Comparison of ENCODE assay signal across 9 mouse cellular contexts in the genomic region with DNA sequence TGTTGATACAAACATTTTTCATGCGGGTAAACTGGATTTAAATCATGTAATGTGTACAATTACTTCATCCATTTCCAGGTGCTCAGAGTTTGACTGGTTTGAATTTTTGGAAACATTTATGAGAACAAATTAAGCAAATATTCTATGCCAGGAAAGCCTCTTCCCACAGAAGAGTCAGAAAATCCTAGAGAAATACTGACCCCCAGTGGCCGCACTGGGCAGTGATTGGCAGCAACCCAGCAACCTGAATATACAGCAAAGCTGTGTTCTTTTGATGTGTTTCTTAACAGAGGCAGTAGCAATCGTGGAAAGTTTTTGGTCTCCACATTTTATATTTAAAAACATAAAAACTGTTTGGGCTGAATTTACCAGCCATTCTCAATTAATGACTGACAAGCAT.
DNase-seq lines count a peak whose midpoint lies in the region; TF ChIP-seq lines count a peak whose summit lies in the region.
"Had no signal": no experiment of that assay in that cellular context is flagged by ENCODE, and none has a peak within 500 bp of the region (broad histone marks: within the 10 kb centered on the region; RNA-seq: fewer than 3 reads in every experiment).

No protein-coding gene starts in this region.

- H3K4me1 ChIP-seq in heart, adult 2 months (ENCODE audit: control insufficient read depth, insufficient read depth, low read length) = no peaks in the 10 kb centered on the region
- no peaks in the 10 kb centered on the region for H3K4me1 ChIP-seq in heart, embryonic 10.5 days
- H3K4me1 ChIP-seq: stomach, embryonic 15.5 days had no signal

- H3K79me2 ChIP-seq in heart, adult 2 months (replicated peaks; ENCODE audit: control insufficient read depth, insufficient read depth, low read length) = no peaks in the 10 kb centered on the region

- peak; percentile 80; the same call in 1 of the 2 replicates for TF ChIP-seq EP300 in heart, adult 2 months (IDR thresholded peaks at IDR 0.05; ENCODE audit: insufficient read depth, low read depth, low read length)

- intact Hi-C loops in heart, adult 2 months (cut with DNase I) = loop anchor here (1.0 to 2.0 kb wide), 3 partner anchors 195 to 399 kb away; no protein-coding TSS in a partner anchor
- intact Hi-C loops in heart, postnatal 10 days (cut with DNase I) = loop anchor here (1.0 to 10.0 kb wide), 6 partner anchors 195 to 651 kb away; no protein-coding TSS in a partner anchor

- no peaks in the 10 kb centered on the region for H3K9me3 ChIP-seq in heart, embryonic 10.5 days
- H3K9me3 ChIP-seq: stomach, embryonic 15.5 days had no signal

- peak; percentile 93 for TF ChIP-seq CTCF in heart, adult 2 months (IDR thresholded peaks at IDR 0.05)

- H3K36me3 ChIP-seq in heart, adult 2 months (ENCODE audit: control insufficient read depth, insufficient read depth, low read length) = no peaks in the 10 kb centered on the region
- no peaks in the 10 kb centered on the region for H3K36me3 ChIP-seq in heart, embryonic 10.5 days
- H3K36me3 ChIP-seq: stomach, embryonic 15.5 days had no signal

- H3K27me3 ChIP-seq in heart, adult 2 months (ENCODE audit: control insufficient read depth, insufficient read depth, low read length) = no peaks in the 10 kb centered on the region
- H3K27me3 ChIP-seq in heart, embryonic 10.5 days (ENCODE audit: insufficient read depth, poor library complexity, severe bottlenecking) = no peaks in the 10 kb centered on the region
- H3K27me3 ChIP-seq: stomach, embryonic 15.5 days had no signal

- no peak overlapping the region for H3K4me3 ChIP-seq in heart, adult 2 months
- H3K4me3 ChIP-seq in heart, embryonic 10.5 days = no peak overlapping the region
- H3K4me3 ChIP-seq: stomach, embryonic 15.5 days had no signal

- H3K9ac ChIP-seq in heart, adult 2 months (ENCODE audit: low read depth, low read length) = no peak overlapping the region
- H3K9ac ChIP-seq: stomach, embryonic 15.5 days had no signal

- WGBS in heart, adult 2 months = 23% methylated on average over 3 of the region's 3 CpGs
- WGBS in heart, embryonic 10.5 days = 23% methylated on average over 3 of the region's 3 CpGs

- peak; percentile 45 to 80 for DNase-seq in heart, adult 2 months
- DNase-seq in heart, embryonic 10.5 days (ENCODE audit: low spot score) = no peak
- DNase-seq in Muller cell, postnatal 12 days (ENCODE audit: inconsistent ontology term) = peak; percentile 43
- DNase-seq in cerebellum, postnatal 36 days = peak; percentile 80 to 86
- peak; percentile 74 to 86 for DNase-seq in heart, postnatal 10 days
- DNase-seq in left cerebral cortex, adult 18-20 months (ENCODE audit: low spot score in 2 of 2) = peak; percentile 80 to 85
- peak; percentile 64 for DNase-seq in neural tube, embryonic 10.5 days (ENCODE audit: extremely low spot score, low spot score)
- DNase-seq in urinary bladder, postnatal 36 days (ENCODE audit: low spot score in 2 of 2) = peak; percentile 51 to 68

- H3K27ac ChIP-seq in heart, adult 2 months = no peak overlapping the region
- no peak overlapping the region for H3K27ac ChIP-seq in heart, embryonic 10.5 days
- H3K27ac ChIP-seq: stomach, embryonic 15.5 days had no signal

- TF ChIP-seq POLR2A in heart, adult 2 months (IDR thresholded peaks at IDR 0.05; ENCODE audit: insufficient read depth, low read depth, low read length) = no peak
